Mouse (Mus musculus): ENCODE data around the gene Ppp1r14c.
A peak's percentile ranks its signal among the peaks of the same experiment; 100 is the strongest.

Ppp1r14c gene

DNA sequence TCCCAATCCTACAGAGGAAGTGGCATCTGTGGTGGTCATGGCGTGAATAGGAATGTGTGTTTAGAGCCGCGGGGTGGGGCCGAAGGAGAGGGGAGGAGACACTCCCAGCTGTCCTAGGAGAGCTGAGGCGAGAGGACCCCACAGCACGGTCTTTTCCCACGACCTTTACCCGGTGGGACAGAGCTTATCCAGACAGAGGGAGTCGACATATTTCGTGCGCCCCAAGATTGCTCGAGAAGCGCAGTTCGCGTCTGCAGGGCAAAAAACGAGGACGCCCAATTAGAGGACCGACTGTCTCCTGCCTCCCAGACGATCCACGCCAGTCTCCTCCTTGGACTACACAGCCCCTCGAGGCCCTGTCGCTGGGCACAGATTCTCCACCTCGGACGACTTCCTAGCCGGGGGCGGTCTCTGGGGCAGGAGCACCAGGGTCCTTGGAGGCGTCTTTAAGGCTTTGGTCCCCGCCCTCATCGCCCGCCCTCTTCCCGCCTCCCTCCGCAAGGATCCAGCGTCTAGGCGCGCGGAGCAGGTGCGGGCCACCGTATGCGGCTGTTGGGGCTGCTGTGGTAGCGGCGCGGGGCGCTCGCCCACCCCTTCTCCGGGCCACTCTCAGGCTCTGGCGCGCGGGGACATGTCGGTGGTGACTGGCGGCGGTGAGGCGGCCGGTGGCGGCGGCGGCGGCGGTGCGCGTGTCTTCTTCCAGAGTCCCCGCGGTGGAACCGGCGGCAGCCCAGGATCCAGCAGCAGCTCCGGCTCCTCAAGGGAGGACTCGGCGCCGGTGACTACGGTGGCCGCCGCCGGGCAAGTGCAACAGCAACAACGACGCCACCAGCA, at the start of gene Ppp1r14c:
Gene Ppp1r14c (plus strand): TSS at position 22 of the 834 bp plus-strand sequence.
- no peak for DNase-seq (ENCODE audit: low read depth, low spot score)

DNA sequence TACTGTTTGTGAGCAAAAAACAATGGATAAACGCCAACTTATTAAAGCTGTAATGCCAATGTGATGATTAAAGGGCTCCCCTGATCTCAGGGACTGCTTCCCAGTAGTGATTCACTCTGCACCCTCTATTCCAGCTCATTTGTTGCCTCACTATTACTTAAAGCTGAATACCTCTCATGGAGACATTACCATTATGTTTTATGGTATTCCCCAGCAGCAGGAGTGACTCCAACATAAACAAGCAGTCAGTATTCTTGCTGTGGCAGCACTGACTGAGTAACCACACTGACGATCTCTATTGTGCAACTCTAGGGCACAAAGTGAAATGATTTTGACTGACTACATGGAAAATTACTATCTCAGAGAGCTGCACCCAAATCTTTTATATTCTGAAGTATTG, 44.5 kb upstream of the Ppp1r14c start:
- no peak for DNase-seq (ENCODE audit: low read depth, low spot score)

DNA sequence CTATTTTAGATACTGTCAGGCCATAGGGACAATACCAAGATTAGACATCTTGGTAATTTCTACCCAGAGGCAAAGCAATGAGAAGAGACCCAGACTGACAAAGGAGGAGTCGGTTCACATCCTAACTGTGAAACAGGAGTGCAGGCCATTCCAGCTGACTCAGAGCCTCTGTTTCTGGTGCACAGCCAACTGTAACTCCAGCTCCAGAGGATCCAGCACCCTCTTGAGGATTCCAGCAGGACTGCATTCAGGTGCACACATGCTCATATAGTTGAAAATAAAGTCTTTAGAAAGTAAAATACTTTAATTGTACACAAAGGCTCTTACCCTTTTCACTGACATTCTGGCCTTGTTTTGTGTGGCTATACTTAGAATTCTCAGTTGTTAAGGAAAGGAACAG, 40.4 kb upstream of the Ppp1r14c start:
- DNase-seq (ENCODE audit: low read depth, low spot score): no peak

DNA sequence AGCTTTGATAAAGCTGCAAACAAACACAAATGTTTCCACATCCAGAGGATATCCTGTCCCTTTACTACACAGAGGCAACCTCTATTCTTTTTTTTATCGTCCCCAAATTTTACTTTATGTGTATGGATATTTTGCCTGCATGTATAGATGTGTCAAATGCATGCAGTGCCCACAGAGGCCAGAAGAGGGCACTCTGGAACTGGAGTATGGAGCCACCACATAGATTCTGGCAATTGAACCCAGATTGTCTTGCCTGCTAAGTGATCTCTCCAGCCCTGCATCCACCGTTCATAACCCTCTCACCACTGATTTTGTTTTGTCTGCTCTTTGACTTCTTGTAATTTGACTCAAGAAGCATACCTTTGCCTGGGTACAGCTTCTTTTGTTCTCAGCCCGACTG, 33.0 kb upstream of the Ppp1r14c start:
- peak; percentile 35 for DNase-seq (ENCODE audit: low read depth, low spot score)

DNA sequence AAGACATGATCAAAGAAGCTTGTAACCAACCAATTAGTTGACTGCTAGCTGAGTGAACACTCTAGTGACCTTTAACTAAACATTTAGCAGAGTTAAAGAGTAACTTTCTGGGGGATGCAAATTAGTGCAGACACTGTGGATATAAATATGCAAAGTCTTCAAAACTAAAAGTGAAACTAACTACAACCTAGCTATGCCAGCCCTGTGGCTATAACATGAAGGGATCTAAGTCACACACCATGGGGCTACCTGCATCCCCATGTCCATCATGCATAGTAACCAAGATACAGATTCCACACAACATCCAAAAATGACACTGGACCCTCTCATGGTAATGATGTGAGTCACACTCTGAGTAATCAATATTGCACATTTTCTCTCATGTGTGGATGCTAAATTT, 31.3 kb upstream of the Ppp1r14c start:
- no peak for DNase-seq (ENCODE audit: low read depth, low spot score)

DNA sequence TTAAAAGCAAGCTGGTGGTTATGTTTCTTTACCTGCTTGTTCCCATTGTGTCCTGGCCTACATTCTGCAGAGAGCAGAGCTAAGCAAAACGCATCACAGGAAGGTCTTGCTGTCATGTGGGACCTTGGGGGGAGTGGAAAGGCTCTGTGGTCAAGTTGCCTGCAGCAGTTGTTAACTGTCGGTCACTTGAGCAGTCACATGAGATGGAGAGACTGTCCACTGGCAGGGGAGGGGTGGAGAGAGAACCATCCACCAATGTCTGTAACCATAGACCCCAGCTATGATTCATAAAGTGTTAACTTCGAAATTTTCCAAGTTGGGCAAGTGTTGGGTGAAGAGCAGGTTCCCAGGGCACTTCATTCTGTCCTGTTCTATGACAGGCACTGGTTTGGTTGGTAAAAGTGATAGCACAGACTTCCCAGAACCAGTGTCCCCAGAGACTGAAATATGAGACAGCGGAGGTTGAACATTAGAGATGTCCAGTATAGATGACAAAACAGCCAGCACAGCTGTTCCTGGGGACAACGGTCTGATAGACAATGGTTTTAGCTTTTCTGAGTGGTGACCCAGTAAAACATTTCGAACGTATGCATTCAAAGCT, 29.0 kb upstream of the Ppp1r14c start:
- DNase-seq (ENCODE audit: low read depth, low spot score): no peak

DNA sequence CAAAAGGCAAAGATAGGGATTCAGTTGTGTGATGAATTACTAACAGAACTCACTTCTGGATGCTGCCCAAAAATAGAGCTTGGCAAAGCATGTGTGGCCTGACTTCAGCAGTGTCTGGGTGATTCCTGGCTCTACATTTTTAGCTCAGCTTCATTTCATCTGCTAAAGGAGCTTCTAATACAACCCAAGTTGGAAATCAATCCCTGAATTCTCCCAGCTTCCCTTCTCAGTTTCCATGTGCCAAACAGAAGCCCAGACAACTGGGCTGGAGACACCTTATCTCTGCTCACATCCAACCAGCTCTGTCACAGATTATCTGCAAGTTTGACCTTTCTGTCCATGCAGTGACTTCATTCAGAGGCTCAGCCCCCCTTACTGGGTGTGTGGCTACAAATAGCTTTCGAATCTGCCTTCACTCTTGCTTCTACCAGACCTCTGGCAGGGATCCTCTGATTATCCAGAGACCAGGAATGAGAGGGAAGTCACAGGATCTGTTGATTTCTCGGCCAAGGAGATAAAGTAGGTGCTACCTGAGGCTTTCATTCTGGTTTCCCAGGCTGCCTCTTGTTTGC, 28.4 kb upstream of the Ppp1r14c start:
- DNase-seq (ENCODE audit: low read depth, low spot score): no peak

DNA sequence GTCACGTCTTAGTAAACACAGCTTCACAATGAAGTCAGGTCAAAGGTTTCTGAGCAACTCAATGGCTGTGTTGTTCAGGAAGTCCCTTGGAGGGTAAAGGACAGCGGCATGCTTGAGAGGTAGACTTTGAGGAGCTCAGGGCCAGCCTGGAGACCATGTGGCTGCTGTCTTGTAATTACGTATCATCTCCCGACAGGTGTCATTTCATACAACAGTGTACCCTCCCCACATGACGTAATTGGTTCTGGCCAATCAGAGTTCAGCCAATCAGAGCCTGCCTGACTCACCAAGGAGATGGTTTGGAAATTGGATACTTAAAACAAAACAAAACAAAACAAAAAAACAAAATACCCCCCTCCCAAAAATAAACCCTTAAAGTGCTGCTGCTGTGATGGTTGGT, 20.2 kb upstream of the Ppp1r14c start:
- no peak for DNase-seq (ENCODE audit: low read depth, low spot score)

DNA sequence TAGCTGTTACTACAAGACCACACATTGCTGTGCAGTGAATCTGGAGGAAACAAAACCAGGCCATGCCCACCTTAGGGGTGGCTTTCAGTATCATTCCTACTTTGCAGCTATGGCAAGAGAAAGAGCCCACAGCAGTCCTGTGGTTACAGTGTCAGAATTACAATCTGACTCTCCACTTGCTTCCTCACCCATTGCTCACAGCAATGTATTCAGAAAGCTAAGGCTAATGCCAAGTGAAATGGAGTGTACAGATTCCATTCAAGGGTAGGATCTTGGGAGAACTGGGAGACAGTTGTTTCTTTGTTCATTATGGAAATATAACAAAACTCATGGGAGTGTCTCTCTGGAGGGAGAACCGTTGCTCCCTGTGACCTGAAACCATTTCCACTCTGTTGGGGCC, 6.3 kb upstream of the Ppp1r14c start:
- no peak for DNase-seq (ENCODE audit: low read depth, low spot score)

DNA sequence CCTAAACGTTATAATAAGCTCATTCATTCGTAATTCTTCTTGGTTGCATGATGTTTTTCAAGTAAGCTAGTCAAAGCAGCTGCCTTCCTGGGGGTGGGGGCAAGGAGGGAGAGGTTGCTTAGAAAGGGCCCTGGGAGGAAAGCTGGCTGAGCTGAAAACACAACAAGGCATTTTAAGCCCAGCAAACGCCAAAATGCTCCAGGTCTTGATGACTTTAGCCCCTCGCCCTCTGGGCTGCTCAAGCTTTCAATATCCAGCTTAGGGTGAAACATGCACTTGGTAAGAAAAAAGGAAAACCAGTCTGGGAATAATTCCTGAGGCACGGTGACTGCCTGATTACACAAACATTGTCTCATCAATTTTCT, 204 bp upstream of the Ppp1r14c start:
- no peak for DNase-seq (ENCODE audit: low read depth, low spot score)

DNA sequence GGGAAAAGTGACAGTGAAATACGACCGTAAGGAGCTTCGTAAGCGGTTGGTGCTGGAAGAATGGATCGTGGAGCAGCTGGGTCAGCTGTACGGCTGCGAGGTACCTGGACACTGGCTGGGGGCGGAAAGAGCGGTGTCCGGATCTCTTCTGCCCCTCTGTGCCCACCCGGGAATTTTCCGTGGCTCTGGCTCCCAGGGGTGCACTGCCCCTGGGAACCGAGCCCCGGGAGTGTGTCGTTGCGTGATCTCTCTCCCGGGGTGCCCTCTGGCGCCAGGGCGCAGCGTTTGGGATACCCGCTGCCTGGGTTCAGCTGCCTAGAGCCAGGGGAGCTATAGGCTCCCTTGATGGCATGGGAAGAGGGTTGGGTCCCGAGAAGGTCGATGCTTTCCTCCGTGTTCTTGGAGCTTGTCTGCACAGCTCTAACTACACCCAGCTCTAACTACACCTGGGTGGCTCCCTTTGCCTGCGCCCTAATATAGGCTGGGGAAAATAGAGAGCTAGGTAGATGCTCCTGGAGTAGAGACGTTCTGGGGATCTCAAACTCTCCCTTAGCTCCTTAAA, 1.1 kb downstream of the Ppp1r14c start:
- DNase-seq (ENCODE audit: low read depth, low spot score): no peak

DNA sequence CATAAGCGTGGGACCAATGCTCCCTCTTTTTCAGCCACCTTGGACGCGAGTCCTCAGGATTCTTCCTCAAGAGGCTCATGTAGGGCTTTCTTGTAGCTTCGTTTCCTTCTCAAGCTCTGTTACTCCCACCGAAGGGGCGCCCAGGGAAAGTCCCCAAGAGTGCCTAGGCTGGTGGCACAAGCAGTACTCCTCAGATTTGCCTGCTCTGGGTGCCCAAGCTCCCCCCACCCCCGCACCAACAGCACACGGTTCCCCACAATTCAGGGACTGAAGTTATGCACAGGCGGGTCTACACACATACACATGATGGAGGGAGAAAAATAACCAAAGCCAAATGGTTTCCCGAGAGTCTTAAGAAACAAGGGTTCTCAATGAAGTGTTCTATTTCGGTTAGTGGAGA, 1.6 kb downstream of the Ppp1r14c start:
- no peak for DNase-seq (ENCODE audit: low read depth, low spot score)

DNA sequence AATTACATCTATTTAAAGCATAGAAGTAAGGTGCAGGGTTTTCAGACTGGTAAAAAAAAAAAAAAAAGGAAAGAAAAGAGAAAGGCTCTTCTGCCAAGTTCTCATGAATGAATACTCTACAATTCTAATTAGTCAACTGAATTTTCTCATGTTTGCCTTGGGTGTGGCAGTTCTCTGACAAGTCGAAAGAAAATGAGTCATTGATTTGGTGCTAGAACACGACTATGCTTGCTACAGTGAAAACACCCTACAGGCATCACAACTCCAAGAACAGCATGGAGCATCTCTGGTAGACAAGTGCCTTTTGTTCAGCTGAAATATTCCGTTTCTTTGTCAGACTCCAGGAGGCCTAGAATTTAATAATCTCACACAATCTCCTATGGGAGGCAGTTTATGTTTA, 17.3 kb downstream of the Ppp1r14c start:
- no peak for DNase-seq (ENCODE audit: low read depth, low spot score)

DNA sequence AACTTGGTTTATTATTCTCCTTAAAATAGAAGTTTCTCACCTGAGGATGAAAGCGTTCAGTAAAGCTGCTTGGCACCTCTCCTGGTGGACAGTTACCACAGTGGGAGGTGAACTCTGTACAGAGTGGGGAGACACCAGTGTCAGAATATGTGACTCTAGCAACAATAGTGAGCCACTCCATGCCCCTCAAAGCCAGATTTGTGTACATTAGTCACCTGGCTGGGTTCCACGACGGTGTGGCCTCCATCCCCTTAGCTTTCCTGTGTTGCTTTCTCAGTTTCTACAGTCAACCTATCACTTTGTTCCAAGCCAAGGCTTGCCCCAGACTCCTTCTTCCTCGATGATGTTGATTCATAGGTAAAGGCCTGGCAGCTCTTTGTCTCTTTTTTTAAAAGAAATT, 26.4 kb downstream of the Ppp1r14c start:
- DNase-seq (ENCODE audit: low read depth, low spot score): no peak

DNA sequence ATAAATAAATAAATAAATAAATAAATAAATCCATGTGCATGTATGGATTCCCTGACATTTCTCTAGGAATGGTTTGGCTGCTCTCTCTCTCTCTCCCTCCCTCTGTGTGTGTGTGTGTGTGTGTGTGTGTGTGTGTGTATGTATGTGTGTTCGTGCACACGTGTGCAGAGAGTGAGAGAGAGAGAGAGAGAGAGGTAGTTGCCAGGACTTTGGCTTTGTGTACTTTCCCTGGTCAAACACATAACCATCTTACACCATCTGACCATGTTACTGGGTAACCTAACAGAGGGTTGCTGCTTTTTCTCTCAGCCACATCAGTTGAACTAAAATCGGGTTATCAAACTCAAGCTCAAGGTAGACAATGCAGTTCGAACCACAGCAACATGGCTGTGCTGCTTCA, 27.7 kb downstream of the Ppp1r14c start:
- no peak for DNase-seq (ENCODE audit: low read depth, low spot score)

DNA sequence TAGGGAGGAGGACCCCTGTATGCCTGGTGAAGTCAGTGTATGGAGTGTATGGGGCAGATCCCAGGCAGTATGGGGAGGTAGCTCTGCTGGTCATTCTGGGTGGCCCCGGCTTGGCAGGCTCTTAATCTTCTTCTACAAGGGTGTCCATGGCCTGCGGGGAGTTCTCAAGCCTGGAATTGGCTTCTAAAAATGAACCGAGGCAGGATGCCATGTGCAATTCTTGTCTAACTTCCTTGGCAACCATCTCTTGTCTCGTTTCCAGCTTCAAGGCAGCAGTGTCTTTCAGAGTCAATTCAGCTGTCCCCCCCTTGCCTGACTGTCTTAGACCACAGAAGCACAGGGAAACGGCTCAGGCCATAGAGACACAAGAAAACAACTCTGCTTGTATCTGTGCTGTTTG, 28.3 kb downstream of the Ppp1r14c start:
- DNase-seq (ENCODE audit: low read depth, low spot score): no peak

DNA sequence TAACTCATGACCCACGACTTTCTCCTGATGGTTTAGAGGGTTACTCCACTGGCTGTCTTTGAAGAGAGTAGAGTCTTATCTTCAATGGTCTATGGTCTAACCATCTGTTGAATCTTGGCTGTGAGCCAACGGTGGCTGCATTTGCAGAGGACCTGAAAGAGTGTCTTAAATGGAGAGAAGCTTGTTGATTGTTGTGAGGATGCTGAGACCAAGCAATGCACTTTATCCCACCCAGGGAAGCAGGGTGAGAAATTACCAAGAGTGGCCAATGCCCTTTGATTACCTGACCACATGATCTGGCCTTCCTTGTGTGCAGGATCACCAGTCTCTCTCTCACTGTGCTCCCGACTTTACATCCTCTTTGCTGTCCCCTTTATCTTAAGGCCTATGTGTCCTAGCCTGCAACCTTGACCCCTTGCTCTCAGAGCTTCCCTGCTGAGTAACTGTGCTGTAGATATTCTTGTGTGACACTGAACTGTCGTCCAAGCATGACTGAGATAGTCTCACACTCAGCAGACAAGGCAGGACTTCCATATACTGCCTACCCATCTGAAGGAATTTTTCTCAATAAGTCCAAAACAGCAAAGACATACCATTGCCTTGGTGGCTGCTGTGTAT, 28.9 kb downstream of the Ppp1r14c start:
- no peak for DNase-seq (ENCODE audit: low read depth, low spot score)

DNA sequence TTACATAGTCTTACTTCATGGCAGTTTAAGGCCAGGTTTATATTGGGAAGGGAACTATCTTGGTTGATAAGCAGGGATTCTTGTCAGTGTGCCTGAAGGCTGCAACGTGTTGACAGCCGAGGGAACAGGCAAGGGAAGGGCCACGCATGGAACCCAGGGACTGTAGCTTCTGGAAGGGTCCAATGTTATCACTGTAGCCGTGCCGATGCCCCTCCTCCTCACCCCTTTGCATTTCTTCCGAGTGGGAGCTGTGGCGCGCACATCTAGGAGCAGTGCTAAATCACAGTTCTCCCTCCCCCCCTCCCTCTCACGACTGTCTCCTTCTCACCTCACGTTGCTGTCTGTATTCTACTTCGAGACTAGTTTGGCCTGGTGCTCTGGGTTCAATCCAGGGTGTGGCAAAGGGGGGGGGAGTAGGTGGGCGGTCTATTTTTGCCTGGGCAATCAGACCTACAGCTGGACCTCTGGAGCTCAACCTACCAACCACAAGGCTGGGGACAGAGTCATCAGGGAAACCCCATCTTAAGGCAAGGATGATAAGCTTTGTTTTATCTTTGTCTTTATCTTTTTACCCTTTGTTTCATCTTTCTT, 29.6 kb downstream of the Ppp1r14c start:
- no peak for DNase-seq (ENCODE audit: low read depth, low spot score)

DNA sequence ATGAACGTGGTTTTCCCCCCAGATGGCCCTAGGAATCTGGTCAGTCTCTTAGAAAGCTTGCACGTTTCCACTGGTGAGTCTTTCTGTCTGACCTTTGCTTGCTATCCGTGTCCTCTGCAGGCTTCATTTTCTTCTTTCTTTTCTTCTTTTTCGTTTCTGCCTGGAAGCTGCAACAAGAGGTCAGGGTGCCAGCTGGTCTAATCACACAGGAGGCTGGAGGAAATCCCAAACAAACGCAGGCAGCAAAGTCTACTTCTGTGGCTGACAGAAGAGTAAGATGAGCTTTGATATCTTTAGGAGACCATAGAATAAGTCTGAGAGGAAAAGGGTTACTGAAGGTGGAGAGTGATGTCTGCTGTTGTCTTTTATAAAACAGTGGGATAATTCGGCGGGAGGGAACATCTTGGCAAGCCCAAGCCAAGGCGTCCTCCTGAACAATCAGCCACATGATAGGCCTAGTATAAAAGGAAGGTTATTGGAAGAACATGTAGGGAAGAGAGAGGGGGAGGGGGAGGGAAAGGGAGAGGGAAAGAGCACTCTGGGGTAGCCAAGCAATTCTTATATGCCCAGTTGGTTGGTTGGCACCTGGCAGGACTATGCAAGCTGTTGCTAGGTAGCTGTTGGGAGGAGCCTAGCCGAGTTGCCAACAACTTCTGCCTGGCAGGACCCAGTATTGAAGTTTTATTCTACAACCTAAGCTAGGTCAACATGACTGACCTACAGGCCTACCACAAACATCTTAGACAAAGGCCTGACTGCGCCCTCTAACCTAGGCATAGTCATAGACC, 30.3 kb downstream of the Ppp1r14c start:
- no peak for DNase-seq (ENCODE audit: low read depth, low spot score)

DNA sequence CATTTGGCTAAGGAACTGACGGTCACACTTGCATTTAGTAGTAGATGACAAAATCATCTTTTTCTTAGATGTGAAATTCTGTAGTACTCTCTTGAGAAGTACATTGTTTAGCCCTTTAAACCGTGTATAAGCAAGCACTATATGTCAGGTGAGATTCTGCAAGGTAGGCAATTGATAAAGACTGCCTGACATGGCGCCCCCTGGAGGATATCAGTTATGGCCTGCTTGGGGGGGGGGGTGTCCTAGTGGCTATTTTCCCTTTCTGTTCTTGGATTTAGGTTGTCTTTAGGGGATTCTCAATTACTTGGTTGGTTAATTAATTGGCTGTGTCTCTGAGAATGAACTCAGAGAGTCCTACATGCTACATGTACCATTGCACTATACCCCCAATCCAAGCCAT, 31.5 kb downstream of the Ppp1r14c start:
- DNase-seq (ENCODE audit: low read depth, low spot score): no peak

DNA sequence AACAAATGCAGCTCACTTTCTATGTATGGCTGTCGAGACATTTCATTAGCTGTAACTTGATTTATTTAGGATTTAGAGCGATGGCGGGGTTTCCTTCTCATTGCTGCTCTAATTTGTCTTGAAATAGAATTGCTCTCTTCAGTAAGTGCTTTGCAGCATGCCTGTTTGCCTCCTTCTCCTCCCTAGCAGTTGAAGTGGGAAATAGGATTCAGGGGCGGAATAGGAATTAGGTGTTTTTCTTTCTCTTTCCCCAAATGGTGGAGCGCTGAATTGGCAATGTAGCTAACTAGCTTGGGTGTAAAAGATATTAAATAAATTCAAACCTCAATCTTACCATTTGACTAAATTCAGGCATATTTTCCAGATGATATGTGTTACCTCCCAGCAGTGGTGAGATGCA, 32.2 kb downstream of the Ppp1r14c start:
- DNase-seq (ENCODE audit: low read depth, low spot score): no peak
